Mouse (Mus musculus) lung, embryonic 15.5 days (tissue): ENCODE results near the gene Net1. TPM values are rescaled to one million over a fixed set of nuclear protein-coding genes. Genes with fewer than 3 reads are reported as not detected.
A peak's percentile ranks its signal among the peaks of the same experiment; 100 is the strongest.

Experiments
- ATAC-seq: fragments of 200-750 bp; cut with Nextera tagmentation; 2 replicates; pipeline ENCODE4 v1.8.0; 2017; ENCODE audit warnings: moderate number of reproducible peaks, borderline replicate concordance; ENCODE audit not compliant: low FRiP score, low TSS enrichment; ENCODE audit errors: extremely low read depth
- H3K27ac ChIP-seq: fragments of 300-500 bp; sonication (generic); 2 replicates; pipeline ENCODE4 v1.5.1; 2015; ENCODE audit warnings: moderate library complexity, mild to moderate bottlenecking, inconsistent platforms
- H3K27me3 ChIP-seq: fragments of 300-500 bp; sonication (generic); 2 replicates; pipeline ENCODE4 v1.6.1; 2015; ENCODE audit warnings: inconsistent platforms
- H3K36me3 ChIP-seq: fragments of 300-500 bp; sonication (generic); 2 replicates; pipeline ENCODE4 v1.6.1; 2015; ENCODE audit warnings: inconsistent platforms
- H3K4me1 ChIP-seq: fragments of 300-500 bp; sonication (generic); 2 replicates; pipeline ENCODE4 v1.6.1; 2015; ENCODE audit warnings: inconsistent platforms
- H3K4me2 ChIP-seq: fragments of 300-500 bp; sonication (generic); 2 replicates; pipeline ENCODE4 v1.6.1; 2015; ENCODE audit warnings: inconsistent platforms, mild to moderate bottlenecking, moderate library complexity
- H3K4me3 ChIP-seq: fragments of 300-500 bp; sonication (generic); 2 replicates; pipeline ENCODE4 v1.5.1; 2015; ENCODE audit warnings: mild to moderate bottlenecking, inconsistent platforms
- H3K9ac ChIP-seq: fragments of 300-500 bp; sonication (generic); 2 replicates; pipeline ENCODE4 v1.6.1; 2015; ENCODE audit warnings: inconsistent platforms
- H3K9me3 ChIP-seq: fragments of 300-500 bp; sonication (generic); 2 replicates; pipeline ENCODE4 v1.6.1; 2016; ENCODE audit warnings: inconsistent platforms
- WGBS: fragments of 180-500 bp; shearing (Covaris S2); methylation state at CpG from one replicate; pipeline ENCODE4 v1.1.7; 2015; 5-methylcytosine and 5-hydroxymethylcytosine counted together
- polyA plus RNA-seq: library from polyadenylated mRNA; unstranded; fragments of >200 nt; fragmentation: Nextera tagmentation; extraction: Ambion mirVana; gene quantifications from 2 replicates; pipeline ENCODE4 v1.2.1, GENCODE M21; 2015

Gene Net1
- polyA plus RNA-seq, 1 experiment from 2014 or later: 89.7 TPM

DNA sequence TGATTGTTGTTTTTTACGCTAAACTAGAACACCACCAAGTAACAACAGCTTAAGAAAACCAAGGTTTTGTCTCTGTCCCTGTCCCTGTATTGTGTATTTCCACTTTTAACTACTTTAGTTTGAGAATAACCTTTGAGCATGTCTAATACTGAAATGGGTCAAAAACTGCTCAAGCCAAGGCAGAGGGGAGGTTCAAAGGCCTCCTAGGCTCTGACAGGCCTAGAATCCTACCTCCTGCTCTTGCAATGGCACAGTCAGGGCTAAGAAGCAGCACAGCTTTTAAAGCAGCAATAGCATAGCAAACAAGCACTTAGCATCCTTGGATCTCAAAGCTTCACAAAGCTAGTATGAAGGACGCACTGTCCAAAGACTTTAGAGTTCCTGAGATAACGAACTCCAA lies 28.9 kb downstream of the Net1 start:
- no peaks in the 10 kb centered on the region for H3K27me3 ChIP-seq
- ATAC-seq: no peak
- H3K4me3 ChIP-seq: no peak overlapping the region
- H3K4me1 ChIP-seq: peaks cover 22% of the 10 kb centered on the region
- H3K9me3 ChIP-seq: no peaks in the 10 kb centered on the region
- no peak overlapping the region for H3K4me2 ChIP-seq
- no peak overlapping the region for H3K9ac ChIP-seq
- no peak overlapping the region for H3K27ac ChIP-seq
- WGBS: 83% methylated on average over 3 of the region's 3 CpGs
- H3K36me3 ChIP-seq: peaks cover 45% of the 10 kb centered on the region

DNA sequence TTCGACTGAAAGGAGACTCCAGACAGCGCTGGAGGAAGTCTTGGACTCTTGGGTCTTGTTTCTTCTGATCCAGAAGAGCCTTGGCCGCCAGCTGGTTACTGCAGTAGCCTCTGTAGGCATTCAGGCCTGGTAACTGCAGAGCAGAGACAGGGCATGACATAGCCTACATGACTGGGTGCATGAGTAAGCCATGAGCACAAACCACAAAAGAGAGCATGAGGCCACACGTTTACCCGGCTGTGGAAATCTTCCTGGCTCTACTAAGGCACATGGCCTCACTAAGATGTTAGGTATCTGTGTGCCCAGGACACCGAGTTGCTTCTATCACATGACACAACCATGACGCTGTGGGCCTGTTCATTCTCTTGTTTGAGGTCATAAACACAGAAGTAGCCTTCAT lies 31.4 kb downstream of the Net1 start:
- 96% methylated on average over 7 of the region's 7 CpGs for WGBS
- no peak overlapping the region for H3K9ac ChIP-seq
- H3K4me2 ChIP-seq: no peak overlapping the region
- H3K27me3 ChIP-seq: no peaks in the 10 kb centered on the region
- ATAC-seq: no peak
- peaks cover 12% of the 10 kb centered on the region for H3K4me1 ChIP-seq
- H3K36me3 ChIP-seq: peaks cover 57% of the 10 kb centered on the region
- H3K27ac ChIP-seq: no peak overlapping the region
- H3K4me3 ChIP-seq: no peak overlapping the region
- no peaks in the 10 kb centered on the region for H3K9me3 ChIP-seq

DNA sequence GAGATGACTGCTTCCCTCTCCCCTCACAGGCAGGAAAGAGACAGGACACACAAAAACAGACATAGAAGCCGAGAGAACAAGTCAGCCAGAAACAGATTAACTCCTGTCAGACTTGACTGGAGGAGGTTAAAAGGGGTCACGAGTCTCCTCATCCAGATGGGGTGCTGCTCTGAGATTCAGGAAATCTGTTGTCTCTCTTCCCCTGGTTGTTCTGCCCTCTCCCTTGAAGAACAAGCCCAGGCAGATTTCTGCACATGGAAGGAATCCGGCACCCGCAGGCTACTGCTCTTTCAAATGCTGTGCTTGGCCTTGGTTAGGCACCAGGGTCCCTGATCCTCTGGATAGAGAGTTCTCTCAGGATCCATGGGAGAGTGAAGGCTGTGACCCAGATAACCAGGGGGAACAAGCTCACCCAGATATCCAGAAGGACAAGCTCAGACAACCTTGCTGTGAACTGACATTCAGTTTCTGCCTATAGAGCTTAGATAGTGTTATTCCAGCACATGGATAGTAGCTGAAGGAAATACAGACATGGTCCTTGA lies 40.3 kb downstream of the Net1 start:
- H3K4me1 ChIP-seq: no peaks in the 10 kb centered on the region
- ATAC-seq: no peak
- no peaks in the 10 kb centered on the region for H3K9me3 ChIP-seq
- H3K9ac ChIP-seq: no peak overlapping the region
- H3K4me2 ChIP-seq: no peak overlapping the region
- no peak overlapping the region for H3K27ac ChIP-seq
- H3K36me3 ChIP-seq: peaks cover 17% of the 10 kb centered on the region
- no peak overlapping the region for H3K4me3 ChIP-seq
- 65% methylated on average over 4 of the region's 4 CpGs for WGBS
- no peaks in the 10 kb centered on the region for H3K27me3 ChIP-seq

DNA sequence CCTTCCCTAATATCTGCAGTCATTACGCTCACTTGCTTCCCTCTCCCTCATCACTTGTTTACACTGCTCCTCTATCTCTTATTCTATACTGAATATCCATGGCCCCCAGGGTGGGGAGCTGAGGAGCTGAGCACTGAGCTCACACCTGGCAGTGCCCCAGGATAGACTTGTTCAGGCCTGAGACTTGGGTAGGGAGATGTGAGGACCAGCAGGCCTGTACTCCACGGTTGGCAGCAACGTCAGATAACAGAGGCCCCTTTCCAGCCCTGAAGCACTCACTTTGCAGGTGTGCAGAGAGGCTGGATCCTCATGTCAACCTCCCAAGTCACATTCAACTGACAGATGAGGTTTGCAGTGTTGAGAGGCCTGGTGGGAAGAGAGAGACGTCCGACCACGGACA lies 40.8 kb downstream of the Net1 start:
- no peaks in the 10 kb centered on the region for H3K4me1 ChIP-seq
- no peaks in the 10 kb centered on the region for H3K9me3 ChIP-seq
- WGBS: 49% methylated on average over 6 of the region's 6 CpGs
- no peak overlapping the region for H3K4me2 ChIP-seq
- H3K36me3 ChIP-seq: peaks cover 16% of the 10 kb centered on the region
- no peak overlapping the region for H3K9ac ChIP-seq
- H3K27me3 ChIP-seq: no peaks in the 10 kb centered on the region
- ATAC-seq: no peak
- no peak overlapping the region for H3K27ac ChIP-seq
- no peak overlapping the region for H3K4me3 ChIP-seq

- H3K9ac ChIP-seq: no peak overlapping the region
- WGBS: 46% methylated on average over 6 of the region's 6 CpGs
- H3K27ac ChIP-seq: 0 out of 2 replicates have a peak overlapping the region, but pooled peaks have one; percentile 8
Observed at GRCm38 (mm10) chr13:3876448-3876847, 41.6 kb downstream of the Net1 start.

DNA sequence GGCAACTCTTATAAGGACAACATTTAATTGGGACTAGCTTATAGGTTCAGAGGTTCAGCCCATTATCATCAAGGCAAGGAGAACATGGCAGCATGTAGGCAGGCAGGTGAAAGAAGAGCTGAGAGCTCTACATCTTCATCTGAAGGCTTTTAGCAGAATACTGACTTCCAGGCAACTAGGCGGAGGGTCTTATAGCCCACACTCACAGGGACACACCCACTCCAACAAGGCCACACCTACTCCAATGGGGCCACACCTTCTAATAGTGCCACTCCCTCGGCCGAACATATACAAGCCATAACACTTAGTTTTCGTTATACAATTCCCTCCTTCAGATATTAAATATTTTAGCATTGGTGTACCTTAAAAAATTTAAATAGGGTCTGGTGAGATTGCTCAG lies 45.2 kb downstream of the Net1 start:
- H3K4me3 ChIP-seq: no peak overlapping the region
- no peak overlapping the region for H3K27ac ChIP-seq
- no peaks in the 10 kb centered on the region for H3K9me3 ChIP-seq
- no peak overlapping the region for H3K4me2 ChIP-seq
- H3K4me1 ChIP-seq: 0 out of 2 replicates have a peak, but pooled peaks cover 3% of the 10 kb centered on the region
- no peaks in the 10 kb centered on the region for H3K36me3 ChIP-seq
- no peak for ATAC-seq
- no peak overlapping the region for H3K9ac ChIP-seq
- WGBS: 94% methylated on average over 4 of the region's 4 CpGs
- no peaks in the 10 kb centered on the region for H3K27me3 ChIP-seq

More at GRCm38 (mm10) chr13:3876448-3876847, 41.6 kb downstream of the Net1 start:
- Histone ChIP-seq H3K4me2 (no peak overlapping the region), H3K9me3 (no peaks in the 10 kb centered on the region), H3K4me3 (no peak overlapping the region), H3K36me3 (peaks cover 8% of the 10 kb centered on the region), H3K27me3 (no peaks in the 10 kb centered on the region), H3K4me1 (no peaks in the 10 kb centered on the region)
- peak; percentile 69; the same call in 1 of the 2 replicates for ATAC-seq

GRCm38 (mm10) chr13:3869901-3870300 lies 48.1 kb downstream of the Net1 start:
- peak; percentile 37 for ATAC-seq
- Histone ChIP-seq H3K27me3 (no peaks in the 10 kb centered on the region), H3K27ac (no peak overlapping the region), H3K4me3 (no peak overlapping the region), H3K9ac (no peak overlapping the region), H3K4me2 (no peak overlapping the region), H3K4me1 (0 out of 2 replicates have a peak, but pooled peaks cover 3% of the 10 kb centered on the region), H3K9me3 (no peaks in the 10 kb centered on the region), H3K36me3 (no peaks in the 10 kb centered on the region)

GRCm38 (mm10) chr13:3867158-3867557 lies 50.9 kb downstream of the Net1 start:
- H3K27ac ChIP-seq: no peak overlapping the region
- no peaks in the 10 kb centered on the region for H3K9me3 ChIP-seq
- ATAC-seq: peak; percentile 33; the same call in 1 of the 2 replicates
- no peaks in the 10 kb centered on the region for H3K36me3 ChIP-seq
- H3K9ac ChIP-seq: no peak overlapping the region
- H3K4me2 ChIP-seq: no peak overlapping the region
- H3K4me3 ChIP-seq: no peak overlapping the region
- H3K27me3 ChIP-seq: no peaks in the 10 kb centered on the region
- 0 out of 2 replicates have a peak, but pooled peaks cover 3% of the 10 kb centered on the region for H3K4me1 ChIP-seq
- WGBS: 85% methylated on average over 6 of the region's 6 CpGs

DNA sequence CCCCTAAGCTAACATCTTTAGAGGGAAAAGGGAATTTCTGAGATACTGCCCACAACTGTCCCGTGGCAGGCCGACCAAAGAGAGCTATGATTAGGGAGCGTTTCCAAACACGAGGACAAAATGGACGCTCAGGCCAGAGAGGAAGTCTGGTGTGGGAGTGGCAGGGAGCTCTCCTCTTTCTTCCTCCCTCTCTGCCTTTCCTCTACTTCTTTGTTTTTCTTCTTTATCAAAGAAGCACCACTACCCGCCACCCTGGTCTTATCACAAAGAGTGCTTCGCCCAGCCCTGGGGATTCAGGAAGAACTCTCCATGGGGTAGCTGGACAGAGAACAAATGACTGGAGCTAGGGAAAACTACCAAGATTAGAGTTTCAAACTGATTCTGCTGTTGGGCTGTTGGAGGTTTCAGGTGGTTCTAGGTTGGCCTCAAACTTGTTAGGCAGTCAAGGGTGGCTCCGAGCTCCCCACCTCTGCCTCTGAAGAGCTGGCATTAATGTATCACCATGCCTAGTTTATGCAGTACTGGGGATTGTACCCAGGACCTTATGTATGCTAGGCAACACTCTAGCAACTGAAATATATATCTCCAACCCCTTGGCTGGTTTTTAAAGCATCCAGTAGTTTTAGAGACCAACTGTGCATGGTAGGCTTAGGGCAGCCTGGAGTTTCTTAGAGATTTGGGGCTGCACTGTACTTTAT lies 51.5 kb downstream of the Net1 start:
- no peaks in the 10 kb centered on the region for H3K36me3 ChIP-seq
- no peak overlapping the region for H3K27ac ChIP-seq
- 70% methylated on average over 8 of the region's 8 CpGs for WGBS
- H3K4me1 ChIP-seq: 0 out of 2 replicates have a peak, but pooled peaks cover 3% of the 10 kb centered on the region
- ATAC-seq: no peak
- no peak overlapping the region for H3K9ac ChIP-seq
- no peak overlapping the region for H3K4me2 ChIP-seq
- H3K27me3 ChIP-seq: no peaks in the 10 kb centered on the region
- H3K9me3 ChIP-seq: no peaks in the 10 kb centered on the region
- no peak overlapping the region for H3K4me3 ChIP-seq

DNA sequence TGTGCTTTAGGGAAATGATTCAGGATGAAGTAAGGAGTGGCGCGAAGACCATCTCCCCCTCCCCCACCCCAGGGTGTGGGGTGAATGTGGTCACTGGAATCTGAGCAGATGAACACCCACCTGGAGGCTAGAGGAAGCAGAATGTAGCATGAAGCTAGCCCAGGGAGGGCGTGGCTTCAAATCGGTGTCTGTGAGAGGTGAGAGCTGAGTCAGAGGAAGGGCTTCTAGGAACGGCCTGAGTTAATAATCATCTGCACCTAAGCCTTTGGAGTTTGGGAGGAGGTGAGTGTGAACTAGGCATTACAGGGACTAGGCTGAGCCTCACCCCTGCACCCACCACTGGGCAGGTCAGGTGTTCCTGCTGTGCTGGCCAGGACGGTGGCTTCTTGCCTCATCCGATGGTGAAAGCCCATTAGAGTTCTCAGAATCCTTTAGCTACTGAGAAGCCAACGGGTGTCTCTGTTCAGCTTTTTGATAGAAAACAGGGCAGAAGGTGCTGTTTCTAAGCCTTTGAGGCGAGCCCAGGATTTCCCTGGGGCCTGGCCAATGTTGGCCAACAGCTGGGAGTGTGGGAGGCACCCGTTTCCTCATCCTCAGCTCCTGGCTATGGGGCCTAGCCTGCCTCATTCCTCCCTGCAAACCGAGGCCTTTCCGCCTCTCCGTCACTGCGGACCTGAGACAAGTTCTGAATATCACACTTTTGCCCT lies 52.2 kb downstream of the Net1 start:
- Histone ChIP-seq H3K4me1 (0 out of 2 replicates have a peak, but pooled peaks cover 3% of the 10 kb centered on the region), H3K36me3 (no peaks in the 10 kb centered on the region), H3K27ac (no peak overlapping the region), H3K9ac (no peak overlapping the region), H3K4me2 (no peak overlapping the region), H3K9me3 (no peaks in the 10 kb centered on the region), H3K4me3 (no peak overlapping the region), H3K27me3 (no peaks in the 10 kb centered on the region)
- WGBS: 70% methylated on average over 14 of the region's 14 CpGs
- ATAC-seq: 0 out of 2 replicates have a peak, but pooled peaks have one; percentile 12

DNA sequence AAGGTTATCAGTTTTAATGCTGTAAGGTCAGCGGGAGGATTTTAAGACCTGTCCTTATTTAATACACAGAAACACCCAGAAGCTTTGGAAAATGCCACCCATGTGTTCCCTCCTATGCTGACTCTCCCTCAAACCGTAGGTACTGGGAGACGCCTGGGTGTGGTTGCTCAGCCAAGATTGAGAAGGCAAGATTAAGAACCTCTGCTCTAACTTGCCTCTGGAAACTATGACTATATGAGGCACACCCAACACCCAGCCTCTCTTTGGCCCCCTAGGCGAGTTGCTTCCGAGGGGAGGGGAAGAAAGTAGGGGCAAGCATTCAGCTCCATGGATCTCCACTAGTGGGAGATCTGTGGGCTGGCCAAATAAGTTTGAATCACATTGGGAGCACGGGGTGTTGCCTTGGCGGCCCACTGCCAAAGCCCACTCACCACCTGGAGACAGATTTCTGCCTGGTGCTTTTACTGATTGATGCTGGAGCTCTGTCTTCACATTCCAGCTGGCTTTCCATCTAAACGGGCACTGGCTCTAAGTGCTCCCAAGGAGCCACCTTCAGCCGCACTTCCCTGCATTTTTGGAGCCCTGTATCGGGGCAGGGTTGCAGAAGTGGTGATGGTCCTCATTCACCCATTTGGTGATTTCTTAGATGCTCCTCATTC lies 55.0 kb downstream of the Net1 start:
- no peaks in the 10 kb centered on the region for H3K9me3 ChIP-seq
- 85% methylated on average over 10 of the region's 10 CpGs for WGBS

More for the DNA sequence above, 55.0 kb downstream of the Net1 start:
- no peak for ATAC-seq
- Histone ChIP-seq H3K9ac (no peak overlapping the region), H3K27me3 (no peaks in the 10 kb centered on the region), H3K4me2 (no peak overlapping the region), H3K4me1 (no peaks in the 10 kb centered on the region), H3K27ac (no peak overlapping the region), H3K4me3 (no peak overlapping the region), H3K36me3 (no peaks in the 10 kb centered on the region)
